Mouse (Mus musculus): ENCODE measurements at regions not wholly inside any gene's neighbourhood (a gene's known extent, or its start where the extent isn't known, plus 50 kb on each side); places are given as distances from the start of the nearest gene placed in this dataset.

DNA sequence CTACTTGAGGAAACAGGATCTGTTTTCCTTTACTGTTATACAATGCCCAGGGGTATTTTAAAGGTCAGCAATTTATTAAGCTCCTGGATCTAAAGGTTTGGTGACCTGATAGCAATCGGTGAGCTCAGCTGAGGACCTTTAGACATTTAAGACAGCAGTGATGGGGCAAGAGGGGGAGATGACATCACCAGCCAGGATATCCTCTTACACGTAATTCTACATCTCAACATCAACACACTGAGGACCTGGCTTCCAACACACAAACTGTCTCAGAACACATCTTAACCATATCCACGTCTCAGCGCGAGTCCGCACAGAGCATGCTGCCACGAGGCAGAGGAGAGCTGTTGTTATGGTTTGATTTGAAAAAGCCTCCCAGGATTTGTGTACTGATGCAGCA is 69.2 kb downstream of the Nhlrc3 start:
- TF ChIP-seq CTCF (conservative IDR thresholded peaks at IDR 0.05; ENCODE audit: low read length): no peak
- no peak for TF ChIP-seq NANOG (IDR thresholded peaks at IDR 0.05; ENCODE audit: borderline replicate concordance, low read length)
- TF ChIP-seq POU5F1 (IDR thresholded peaks at IDR 0.05; ENCODE audit: borderline replicate concordance, low read length): no peak

All from E14TG2a.4 (cell line).